Mouse (Mus musculus) neural tube, embryonic 11.5 days (tissue): ENCODE measurements at regions not wholly inside any gene's neighbourhood (a gene's known extent, or its start where the extent isn't known, plus 50 kb on each side); places are given as distances from the start of the nearest gene placed in this dataset.
"Not testable (repeated sequence)": the region's sequence is repeated elsewhere in the genome, so short reads cannot be mapped to it uniquely, and the experiment has no call there.

ENCODE experiments used
- ATAC-seq: fragments of 200-750 bp; cut with Nextera tagmentation; 2 replicates; pipeline ENCODE4 v1.8.0; 2017; ENCODE audit warnings: moderate number of reproducible peaks, mild to moderate bottlenecking, moderate TSS enrichment, moderate library complexity; ENCODE audit not compliant: insufficient read depth, low FRiP score, low TSS enrichment
- DNase-seq: peaks from one replicate; pipeline ENCODE4 v3.0.0-alpha.2; 2015; ENCODE audit warnings: low spot score
- H3K27ac ChIP-seq: fragments of 300-500 bp; sonication (generic); 2 replicates; pipeline ENCODE4 v1.5.1; 2014; ENCODE audit warnings: low read depth, mild to moderate bottlenecking, low read length
- H3K27me3 ChIP-seq: fragments of 300-500 bp; sonication (generic); 2 replicates; pipeline ENCODE4 v1.6.1; 2014; ENCODE audit warnings: mild to moderate bottlenecking, low read length, mixed read lengths; ENCODE audit not compliant: control insufficient read depth, insufficient read depth
- H3K36me3 ChIP-seq: fragments of 300-500 bp; sonication (generic); 2 replicates; pipeline ENCODE4 v1.6.1; 2014; ENCODE audit warnings: mild to moderate bottlenecking, low read length, moderate library complexity, mixed read lengths; ENCODE audit not compliant: control insufficient read depth, insufficient read depth
- H3K4me1 ChIP-seq: fragments of 300-500 bp; sonication (generic); 2 replicates; pipeline ENCODE4 v1.6.1; 2014; ENCODE audit warnings: low read length, mixed read lengths; ENCODE audit not compliant: control insufficient read depth, insufficient read depth
- H3K4me2 ChIP-seq: fragments of 300-500 bp; sonication (generic); 2 replicates; pipeline ENCODE4 v1.6.1; 2014; ENCODE audit warnings: low read depth, mild to moderate bottlenecking, moderate library complexity
- H3K4me3 ChIP-seq: fragments of 300-500 bp; sonication (generic); 2 replicates; pipeline ENCODE4 v1.5.1; 2014; ENCODE audit warnings: low read depth, low read length
- H3K9ac ChIP-seq: fragments of 300-500 bp; sonication (generic); 2 replicates; pipeline ENCODE4 v1.6.1; 2014; ENCODE audit warnings: mild to moderate bottlenecking, low read length
- H3K9me3 ChIP-seq: fragments of 300-500 bp; sonication (generic); 2 replicates; pipeline ENCODE4 v1.6.1; 2016; ENCODE audit warnings: low read length; ENCODE audit not compliant: control insufficient read depth
- WGBS: fragments of 180-500 bp; shearing (Covaris S2); extraction: QIAGEN DNeasy Blood & Tissue Kit; methylation state at CpG from one replicate; pipeline ENCODE4 v1.1.7; 2014; 5-methylcytosine and 5-hydroxymethylcytosine counted together

DNA sequence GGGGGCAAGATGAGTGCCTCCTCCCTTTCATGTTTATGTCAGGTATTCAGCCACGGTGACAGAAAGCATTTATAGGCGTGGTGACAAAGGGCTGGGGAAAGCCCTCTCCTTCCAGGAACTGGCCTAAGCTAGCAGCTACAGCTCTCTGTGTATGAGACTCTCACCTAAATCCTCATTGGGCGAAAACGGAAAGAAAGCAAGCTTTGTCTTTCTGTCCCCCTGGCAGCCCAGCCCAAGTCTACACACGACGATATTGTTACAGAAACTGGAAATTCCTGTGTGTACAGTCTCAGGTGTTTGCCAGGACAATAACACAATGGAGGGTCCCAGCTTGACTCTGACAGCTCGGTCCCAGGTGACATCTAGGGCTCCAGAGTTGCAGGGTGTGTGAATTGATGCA, 60.0 kb downstream of the Dact2 start:
- no peaks in the 10 kb centered on the region for H3K27me3 ChIP-seq
- ATAC-seq (no peak), DNase-seq (no peak)
- H3K4me2 ChIP-seq, result no peak overlapping the region
- no peaks in the 10 kb centered on the region for H3K36me3 ChIP-seq
- H3K9me3 ChIP-seq, result no peaks in the 10 kb centered on the region
- H3K27ac ChIP-seq, result no peak overlapping the region
- no peaks in the 10 kb centered on the region for H3K4me1 ChIP-seq
- H3K9ac ChIP-seq, result no peak overlapping the region
- WGBS, result 77% methylated on average over 7 of the region's 7 CpGs
- H3K4me3 ChIP-seq, result no peak overlapping the region

- no peaks in the 10 kb centered on the region for H3K9me3 ChIP-seq
- H3K9ac ChIP-seq, result no peak overlapping the region
- no peaks in the 10 kb centered on the region for H3K36me3 ChIP-seq
- DNase-seq (no peak), ATAC-seq (no peak)
- no peak overlapping the region for H3K4me2 ChIP-seq
- 77% methylated on average over 5 of the region's 5 CpGs for WGBS
- no peaks in the 10 kb centered on the region for H3K27me3 ChIP-seq
- H3K27ac ChIP-seq, result no peak overlapping the region
- H3K4me3 ChIP-seq, result no peak overlapping the region
- no peaks in the 10 kb centered on the region for H3K4me1 ChIP-seq
These were observed 62.4 kb downstream of the Dact2 start for GRCm38 (mm10) chr17:14141669-14142068.

DNA sequence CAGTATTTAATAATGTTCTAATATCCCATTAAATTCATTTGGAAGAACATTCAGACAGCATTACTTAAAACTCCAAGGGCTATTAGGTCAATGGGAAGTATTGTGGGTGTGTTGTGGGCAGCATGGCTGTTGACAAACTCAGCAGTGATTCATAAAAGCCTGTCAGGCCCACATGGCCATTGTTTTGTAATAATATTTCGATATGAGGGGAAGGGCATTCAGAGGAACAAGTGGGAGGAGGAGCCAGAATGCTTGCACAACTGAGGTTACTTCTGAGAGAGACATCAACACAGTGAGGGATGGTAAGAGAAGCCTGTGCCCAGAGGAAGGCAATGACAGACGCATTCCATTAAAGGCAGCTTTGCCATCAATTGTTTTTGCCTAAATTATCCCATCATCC, 63.8 kb downstream of the Dact2 start:
- WGBS, result 77% methylated on average over 2 of the region's 2 CpGs
- H3K4me2 ChIP-seq, result no peak overlapping the region

DNA sequence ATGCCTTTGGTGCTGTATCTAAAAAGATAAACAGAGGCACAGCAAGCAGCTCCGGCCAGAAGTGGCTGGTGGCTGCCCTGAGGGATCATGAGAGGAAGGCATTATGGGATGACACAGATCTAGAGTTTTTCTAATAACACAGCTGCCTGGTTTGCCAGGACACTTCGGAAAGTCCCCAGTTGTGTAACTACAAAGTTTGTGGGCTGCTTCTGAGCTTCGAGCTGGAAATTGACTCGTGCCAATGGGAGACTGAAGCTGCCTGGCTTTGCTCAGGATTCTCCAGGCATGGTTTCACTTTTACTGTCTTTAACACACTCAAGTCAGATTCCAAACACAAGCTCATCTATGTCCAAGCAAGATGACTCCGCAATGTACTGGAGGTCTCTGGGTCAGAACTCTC, 65.2 kb downstream of the Dact2 start:
- H3K27ac ChIP-seq, result no peak overlapping the region
- no peaks in the 10 kb centered on the region for H3K27me3 ChIP-seq
- no peak overlapping the region for H3K4me3 ChIP-seq
- H3K36me3 ChIP-seq, result no peaks in the 10 kb centered on the region
- H3K4me2 ChIP-seq, result no peak overlapping the region
- 85% methylated on average over 5 of the region's 5 CpGs for WGBS
- ATAC-seq (no peak), DNase-seq (no peak)
- H3K4me1 ChIP-seq, result no peaks in the 10 kb centered on the region
- H3K9ac ChIP-seq, result no peak overlapping the region
- no peaks in the 10 kb centered on the region for H3K9me3 ChIP-seq

More for the DNA sequence above, 63.8 kb downstream of the Dact2 start:
- DNase-seq, result no peak
- Histone ChIP-seq H3K4me1 (no peaks in the 10 kb centered on the region), H3K9ac (no peak overlapping the region), H3K4me3 (no peak overlapping the region), H3K27me3 (no peaks in the 10 kb centered on the region), H3K27ac (no peak overlapping the region), H3K36me3 (no peaks in the 10 kb centered on the region), H3K9me3 (no peaks in the 10 kb centered on the region)
- no peak for ATAC-seq

DNA sequence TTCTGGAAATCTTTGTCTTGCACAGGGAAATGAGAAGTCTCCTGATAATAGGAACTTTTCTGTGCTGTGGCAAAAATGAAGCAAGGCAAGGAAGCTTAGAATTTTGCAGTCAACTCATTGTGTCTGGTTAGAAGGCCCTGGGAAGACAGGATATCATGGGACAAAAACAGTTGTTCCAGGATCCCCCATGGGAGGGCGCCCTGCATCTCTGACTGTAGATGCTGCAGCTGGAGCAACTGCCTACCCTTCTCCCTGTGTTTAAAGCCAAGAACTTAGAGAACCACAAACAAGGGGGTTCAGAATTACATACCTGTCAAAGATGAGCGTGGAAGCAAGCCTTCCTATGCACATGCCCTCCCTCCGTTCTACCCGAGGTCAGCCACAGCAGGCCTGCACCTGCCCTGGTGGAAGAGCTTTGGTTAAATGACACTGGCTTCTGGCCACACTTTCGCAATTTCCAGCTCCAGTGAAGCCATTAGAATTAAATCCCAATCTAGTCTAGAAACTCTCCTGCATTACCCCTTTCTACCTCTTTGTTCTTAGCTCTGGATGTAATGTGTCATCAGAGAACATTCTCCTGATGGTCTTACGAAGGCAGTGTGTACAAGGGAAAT, 67.3 kb downstream of the Dact2 start:
- H3K27me3 ChIP-seq, result no peaks in the 10 kb centered on the region
- no peak overlapping the region for H3K4me2 ChIP-seq
- H3K4me3 ChIP-seq, result no peak overlapping the region
- no peak overlapping the region for H3K9ac ChIP-seq
- no peaks in the 10 kb centered on the region for H3K36me3 ChIP-seq
- 67% methylated on average over 6 of the region's 6 CpGs for WGBS
- H3K9me3 ChIP-seq, result no peaks in the 10 kb centered on the region
- ATAC-seq (no peak), DNase-seq (peak; percentile 25)
- no peak overlapping the region for H3K27ac ChIP-seq
- no peaks in the 10 kb centered on the region for H3K4me1 ChIP-seq

DNA sequence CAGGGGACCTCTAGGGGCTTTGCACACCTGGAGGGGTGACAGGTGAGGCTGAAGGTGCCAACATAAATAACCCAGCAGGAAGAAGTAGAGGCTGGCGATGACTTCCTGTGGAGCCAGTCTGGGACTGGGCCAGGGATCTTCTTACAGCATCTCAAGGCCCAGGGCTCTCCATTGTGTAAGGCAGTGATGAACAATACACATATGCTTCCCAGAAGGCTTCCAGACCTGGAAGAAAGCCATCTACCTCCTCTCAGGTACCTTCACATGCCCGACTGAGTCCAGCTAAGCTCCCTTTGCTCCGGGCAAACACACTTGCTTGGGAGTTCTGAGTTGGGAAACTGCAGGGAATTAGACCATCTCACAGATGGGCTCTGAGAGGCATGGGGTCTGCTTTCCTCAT, 69.5 kb downstream of the Dact2 start:
- WGBS, result 80% methylated on average over 3 of the region's 3 CpGs

DNA sequence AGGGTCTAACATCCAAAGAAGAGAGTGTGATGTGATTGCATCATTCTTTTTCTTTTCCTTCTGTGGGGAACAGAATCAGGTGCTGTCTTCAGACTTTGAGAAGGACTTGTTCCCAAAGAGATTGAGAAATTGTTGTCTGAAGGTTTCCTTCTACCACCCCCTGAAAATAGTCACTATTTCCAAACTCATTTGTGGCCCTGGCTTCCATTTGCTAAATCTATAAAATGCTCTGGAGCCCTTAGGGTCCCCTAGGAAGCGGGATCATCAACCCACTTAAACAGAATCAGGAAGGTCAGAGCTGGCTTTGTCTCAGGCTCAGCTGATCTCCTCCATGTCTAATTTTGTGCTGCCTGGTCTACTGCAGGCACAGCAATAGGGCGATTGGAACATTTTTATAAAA, 70.1 kb downstream of the Dact2 start:
- 81% methylated on average over 2 of the region's 2 CpGs for WGBS
- DNase-seq, result no peak
- Histone ChIP-seq H3K9me3 (no peaks in the 10 kb centered on the region), H3K4me2 (no peak overlapping the region), H3K4me3 (no peak overlapping the region), H3K4me1 (no peaks in the 10 kb centered on the region), H3K27ac (no peak overlapping the region), H3K36me3 (no peaks in the 10 kb centered on the region), H3K9ac (no peak overlapping the region), H3K27me3 (no peaks in the 10 kb centered on the region)
- no peak for ATAC-seq

More for the DNA sequence above, 69.5 kb downstream of the Dact2 start:
- Histone ChIP-seq H3K9ac (no peak overlapping the region), H3K4me3 (no peak overlapping the region), H3K27me3 (no peaks in the 10 kb centered on the region), H3K27ac (no peak overlapping the region), H3K4me1 (no peaks in the 10 kb centered on the region), H3K9me3 (no peaks in the 10 kb centered on the region), H3K36me3 (no peaks in the 10 kb centered on the region), H3K4me2 (no peak overlapping the region)
- DNase-seq (no peak), ATAC-seq (no peak)

- H3K9ac ChIP-seq, H3K27ac ChIP-seq, DNase-seq, H3K9me3 ChIP-seq, H3K4me1 ChIP-seq, H3K4me2 ChIP-seq, H3K27me3 ChIP-seq, H3K4me3 ChIP-seq, ATAC-seq, H3K36me3 ChIP-seq: not testable (repeated sequence)
- 24% methylated on average over 2 of the region's 2 CpGs for WGBS
These were observed 67.7 kb upstream of the Gm7358 start for GRCm38 (mm10) chr17:14127031-14127430.

DNA sequence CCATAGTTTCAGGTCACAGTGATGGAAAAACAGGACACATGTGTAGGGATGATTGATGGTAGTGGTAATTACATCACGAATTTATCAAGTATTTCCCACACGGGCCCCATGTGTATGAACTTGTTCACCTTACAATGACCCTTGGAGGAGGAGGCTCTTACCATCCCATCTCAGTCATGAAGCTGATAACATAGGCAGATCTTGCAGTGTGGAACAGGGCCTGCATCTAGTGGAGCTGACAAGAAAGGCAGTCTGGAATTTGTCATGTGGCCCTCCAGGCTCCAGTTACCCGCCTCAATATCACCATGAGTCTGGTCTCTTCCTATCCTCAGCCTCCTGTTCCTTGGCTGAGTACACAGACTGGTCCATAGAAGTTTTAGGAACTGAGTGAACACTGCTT, 59.5 kb upstream of the Gm7358 start:
- Histone ChIP-seq H3K9me3 (no peaks in the 10 kb centered on the region), H3K9ac (no peak overlapping the region), H3K27ac (no peak overlapping the region), H3K27me3 (no peaks in the 10 kb centered on the region), H3K36me3 (no peaks in the 10 kb centered on the region), H3K4me1 (no peaks in the 10 kb centered on the region), H3K4me2 (no peak overlapping the region), H3K4me3 (no peak overlapping the region)
- ATAC-seq (no peak), DNase-seq (no peak)
- WGBS, result 74% methylated on average over 3 of the region's 3 CpGs
